Mouse (Mus musculus) embryo, embryonic 9.5 days (tissue): ENCODE measurements around the gene Tnfrsf25.

ENCODE experiments used
- DNase-seq: peaks from one replicate; pipeline ENCODE4 v3.0.0-alpha.2; 2017; ENCODE audit errors: extremely low spot score

Gene Tnfrsf25

GRCm38 (mm10) chr4:152092751-152093293, 22.9 kb upstream of the Tnfrsf25 start:
- no peak for DNase-seq

- DNase-seq, result no peak
Measured at GRCm38 (mm10) chr4:152094233-152094632, 21.5 kb upstream of the Tnfrsf25 start.

GRCm38 (mm10) chr4:152095937-152096910, 19.5 kb upstream of the Tnfrsf25 start:
- peak; percentile 67 for DNase-seq

- no peak for DNase-seq
Measured at GRCm38 (mm10) chr4:152096927-152097326, 18.8 kb upstream of the Tnfrsf25 start.

DNA sequence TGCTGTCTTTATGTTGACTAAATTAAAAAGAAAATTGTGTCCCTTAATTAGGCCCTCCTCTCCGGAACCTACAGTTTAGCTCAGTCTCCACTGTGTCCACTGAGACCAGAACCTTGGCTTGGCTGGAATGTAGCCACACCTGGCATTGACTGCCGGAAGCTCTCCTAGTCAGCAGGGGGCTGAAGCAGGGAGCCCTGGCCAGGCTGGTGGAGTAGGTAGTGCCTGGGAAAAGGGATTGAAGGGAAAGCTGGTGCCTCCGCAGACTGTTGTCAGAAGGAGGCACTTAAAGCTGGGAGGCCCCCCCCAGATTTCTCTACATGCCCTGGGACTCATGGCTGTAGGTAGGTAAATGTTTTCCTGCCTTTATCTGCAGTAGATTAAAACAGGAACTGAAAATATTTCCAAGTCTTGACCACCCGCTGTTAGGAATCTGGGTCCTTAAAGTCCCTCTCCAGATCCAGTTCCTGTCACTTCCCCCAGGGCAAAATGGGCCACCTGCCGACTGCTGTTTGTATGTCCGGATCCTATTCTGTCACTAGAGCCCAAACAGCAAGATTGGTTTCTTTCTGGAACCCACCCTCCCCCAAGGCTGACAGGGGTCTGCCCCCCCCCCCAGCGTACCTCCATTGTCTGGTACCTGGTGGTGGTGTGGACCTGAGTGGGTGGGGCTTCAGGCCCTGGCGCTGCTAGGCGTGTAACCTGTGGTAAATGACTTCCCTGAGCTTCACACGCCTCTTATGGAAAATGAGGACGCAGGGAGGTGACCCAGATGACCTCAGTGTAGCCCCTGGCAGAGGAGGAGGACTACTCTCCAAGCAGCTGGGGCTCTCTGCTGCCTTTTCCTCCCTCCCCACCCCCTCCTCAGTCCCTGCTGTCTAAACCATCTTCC, 17.6 kb upstream of the Tnfrsf25 start:
- DNase-seq, result no peak

DNA sequence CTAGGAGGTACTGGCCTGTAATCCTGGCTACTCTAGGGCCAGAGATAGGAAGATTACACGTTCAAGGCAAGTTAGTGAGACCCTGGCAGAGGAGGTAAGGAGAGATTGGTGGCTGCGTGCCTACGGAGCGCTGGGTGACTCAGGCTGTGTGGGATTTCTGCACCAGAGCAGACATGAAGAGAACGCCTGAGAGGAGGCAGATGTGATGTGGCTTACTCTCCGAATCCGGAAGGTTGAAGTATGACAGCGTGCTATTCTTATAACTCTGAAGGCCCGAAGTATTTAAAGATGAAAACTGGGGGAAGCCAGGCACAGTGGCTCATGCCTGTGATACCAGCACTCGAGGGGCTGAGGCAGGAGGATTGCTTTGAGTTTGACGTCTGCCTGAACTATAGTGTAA, 15.2 kb upstream of the Tnfrsf25 start:
- DNase-seq, result no peak

- no peak for DNase-seq
Measured at GRCm38 (mm10) chr4:152101081-152101653, 14.6 kb upstream of the Tnfrsf25 start.

- no peak for DNase-seq
Measured at GRCm38 (mm10) chr4:152101921-152102320, 13.8 kb upstream of the Tnfrsf25 start.

DNA sequence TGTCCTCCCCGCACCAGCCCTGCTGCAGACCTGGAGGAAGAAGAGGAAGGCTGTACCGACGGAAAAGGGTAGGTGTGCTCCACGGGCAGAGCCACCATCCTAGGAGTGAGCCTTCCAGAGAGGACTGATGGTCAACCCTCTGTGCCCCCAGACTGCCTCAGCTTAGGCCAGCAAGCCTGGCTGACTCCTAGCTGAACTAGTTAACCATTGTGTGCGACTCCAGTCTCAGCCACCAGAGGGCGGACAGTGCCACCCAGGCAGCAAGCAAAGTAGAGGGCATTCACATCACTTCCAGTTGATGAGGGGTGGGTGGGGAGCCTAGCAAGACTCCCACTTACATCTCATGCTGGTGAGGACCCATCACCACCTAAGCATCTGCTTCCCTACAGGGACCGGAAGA, 12.7 kb upstream of the Tnfrsf25 start:
- DNase-seq, result peak; percentile 66

DNA sequence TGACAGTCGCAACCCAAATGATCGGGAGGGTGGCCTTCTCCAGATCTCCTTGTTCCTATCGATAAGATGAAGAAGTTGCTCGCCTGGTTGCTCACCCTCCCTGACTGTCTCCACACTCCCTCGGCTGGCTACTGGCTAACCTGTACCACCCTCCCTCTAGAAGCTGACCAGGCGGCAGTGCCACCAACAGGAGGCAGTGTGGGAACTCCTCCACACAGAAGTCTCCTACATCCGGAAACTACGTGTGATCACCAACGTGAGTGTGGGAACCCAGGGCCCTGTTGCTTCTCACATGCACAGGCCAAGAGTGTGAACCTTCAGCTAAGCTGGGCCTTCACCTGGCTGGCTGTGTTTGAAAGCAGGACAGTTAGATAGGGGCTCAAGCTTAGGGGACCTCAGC, 9.0 kb upstream of the Tnfrsf25 start:
- DNase-seq, result no peak

DNA sequence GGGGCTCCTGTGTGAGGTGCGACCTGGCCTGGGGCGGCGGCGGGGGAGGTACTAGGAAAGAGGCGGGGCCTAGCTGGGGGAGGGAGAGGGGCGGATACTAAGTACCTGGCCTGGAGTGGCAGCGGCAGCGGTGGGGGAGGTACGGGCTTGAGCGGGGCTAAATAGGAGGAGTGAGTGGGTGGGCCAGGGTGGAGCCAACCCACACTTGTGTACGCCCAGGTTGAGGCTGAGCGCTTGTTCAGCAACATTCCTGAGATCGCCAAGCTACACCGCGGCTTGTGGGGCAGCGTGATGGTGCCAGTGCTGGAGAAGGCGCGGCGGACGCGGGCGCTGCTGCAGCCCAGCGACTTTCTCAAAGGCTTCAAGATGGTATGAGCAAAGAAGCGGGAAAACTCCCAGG, 8.2 kb upstream of the Tnfrsf25 start:
- DNase-seq, result peak; percentile 69

GRCm38 (mm10) chr4:152107971-152108509, 7.7 kb upstream of the Tnfrsf25 start:
- peak; percentile 90 for DNase-seq

GRCm38 (mm10) chr4:152108673-152109072, 7.1 kb upstream of the Tnfrsf25 start:
- DNase-seq, result no peak

- DNase-seq, result no peak
Measured at GRCm38 (mm10) chr4:152109509-152109908, 6.2 kb upstream of the Tnfrsf25 start.

- DNase-seq, result no peak
Measured at GRCm38 (mm10) chr4:152110689-152111088, 5.0 kb upstream of the Tnfrsf25 start.

DNA sequence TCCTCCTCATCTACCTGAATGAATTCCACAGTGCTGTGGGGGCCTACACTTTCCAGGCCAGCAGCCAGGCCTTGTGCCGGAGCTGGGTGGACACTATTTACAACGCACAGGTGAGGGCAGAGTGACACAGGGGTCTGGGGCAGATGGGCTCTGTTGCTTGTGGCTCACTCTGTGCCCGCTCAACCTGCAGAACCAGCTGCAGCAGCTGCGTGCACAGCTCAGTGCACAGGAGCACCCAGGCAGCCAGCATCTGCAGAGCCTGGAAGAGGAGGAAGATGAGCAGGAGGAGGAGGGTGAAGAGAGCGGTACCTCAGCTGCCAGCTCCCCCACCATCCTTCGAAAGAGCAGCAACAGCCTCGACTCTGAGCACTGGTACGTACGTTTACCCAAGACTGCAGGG, 3.4 kb upstream of the Tnfrsf25 start:
- no peak for DNase-seq

DNA sequence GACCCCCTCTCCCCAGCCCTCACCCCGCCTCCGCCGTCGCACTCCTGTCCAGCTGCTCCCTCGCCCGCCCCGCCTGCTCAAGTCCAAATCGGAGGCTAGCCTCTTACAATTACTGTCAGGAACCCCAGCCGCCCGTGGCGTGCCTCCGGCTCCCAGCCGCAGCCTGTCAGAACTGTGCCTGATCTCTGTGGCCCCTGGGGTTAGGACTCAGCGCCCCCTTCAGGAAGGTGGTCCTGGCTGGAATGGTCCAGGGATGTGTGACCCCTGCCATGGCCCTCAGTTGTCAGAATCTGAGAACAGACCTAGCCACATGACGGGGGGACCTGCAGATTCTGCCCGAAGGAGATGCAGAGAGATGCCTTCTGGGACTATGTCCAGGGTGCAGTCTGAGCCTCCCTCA, 1.7 kb upstream of the Tnfrsf25 start:
- no peak for DNase-seq

- no peak for DNase-seq
Measured at GRCm38 (mm10) chr4:152117538-152117937, 1.8 kb downstream of the Tnfrsf25 start.

- DNase-seq, result peak; percentile 72
Measured at GRCm38 (mm10) chr4:152119396-152120292, 3.9 kb downstream of the Tnfrsf25 start.
